Mouse (Mus musculus) embryo, embryonic 9.5 days (tissue): ENCODE results near the gene Auts2.

Experiments
- DNase-seq: peaks from one replicate; pipeline ENCODE4 v3.0.0-alpha.2; 2017; ENCODE audit errors: extremely low spot score

Gene Auts2

GRCm38 (mm10) chr5:131530828-131531227 is 1012.3 kb downstream of the Auts2 start:
- DNase-seq: no peak

GRCm38 (mm10) chr5:131526666-131527065 is 1016.5 kb downstream of the Auts2 start:
- no peak for DNase-seq

- no peak for DNase-seq
Measured at GRCm38 (mm10) chr5:131524900-131525465, 1018.2 kb downstream of the Auts2 start.

- no peak for DNase-seq
Measured at GRCm38 (mm10) chr5:131519560-131519959, 1023.6 kb downstream of the Auts2 start.

- no peak for DNase-seq
Measured at GRCm38 (mm10) chr5:131517677-131518076, 1025.5 kb downstream of the Auts2 start.

- DNase-seq: no peak
Measured at GRCm38 (mm10) chr5:131515707-131516407, 1027.3 kb downstream of the Auts2 start.

GRCm38 (mm10) chr5:131513753-131514152 is 1029.4 kb downstream of the Auts2 start:
- no peak for DNase-seq

DNA sequence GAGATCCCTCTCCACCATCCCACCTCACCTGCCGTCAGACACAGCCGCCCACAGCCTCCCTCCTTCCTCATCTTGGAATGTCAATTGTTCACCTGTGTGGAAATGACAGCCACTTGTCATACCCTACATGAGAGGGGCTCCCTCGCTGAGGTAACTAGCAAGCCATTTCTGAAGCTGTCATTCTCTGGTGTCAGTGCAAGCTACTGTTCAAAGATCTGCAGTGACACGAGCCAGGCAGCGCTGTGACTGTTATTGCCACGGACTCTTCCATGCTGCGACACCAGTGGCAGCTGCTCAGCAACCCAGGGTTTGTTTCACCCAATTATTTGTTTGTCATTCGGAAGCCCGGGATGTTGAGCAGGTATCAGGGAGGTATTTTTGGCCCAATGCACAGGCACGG is 1030.5 kb downstream of the Auts2 start:
- no peak for DNase-seq

DNA sequence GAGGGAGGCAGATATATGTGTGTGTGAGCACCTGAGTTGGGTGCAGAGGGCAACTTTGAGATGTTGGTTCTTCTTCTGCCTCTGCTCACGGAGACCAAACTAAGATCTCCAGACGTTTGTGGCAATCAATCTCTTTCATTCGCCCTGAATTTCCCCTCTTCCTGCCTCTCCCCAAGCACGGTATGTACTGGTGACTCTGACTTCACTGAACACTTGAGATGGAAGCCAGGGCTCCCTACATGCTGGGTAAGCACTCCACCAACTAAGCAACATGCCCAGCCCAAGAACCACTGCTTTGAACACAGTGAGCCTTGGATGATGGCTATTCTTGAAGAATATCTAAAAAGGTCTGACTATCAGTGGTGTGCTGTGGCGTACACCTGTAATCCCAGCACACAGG is 1032.5 kb downstream of the Auts2 start:
- DNase-seq: no peak

DNA sequence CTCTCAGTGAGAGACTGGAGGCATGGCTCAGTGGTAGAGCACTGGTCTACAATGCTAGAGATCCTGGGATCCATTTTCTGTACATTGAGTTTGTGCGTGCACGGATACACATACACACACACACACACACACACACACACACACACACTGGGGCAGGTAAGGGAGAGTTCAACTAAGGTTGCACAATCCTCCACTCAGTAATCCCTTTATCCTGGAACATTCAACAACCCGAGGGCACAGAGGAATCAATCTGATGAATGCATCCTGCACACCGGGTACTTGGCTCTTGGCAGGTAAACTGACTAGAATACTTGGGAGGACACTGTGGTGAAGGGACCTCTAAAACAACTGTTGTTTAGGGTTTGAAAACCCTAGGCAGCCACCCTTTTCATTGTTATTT is 1033.8 kb downstream of the Auts2 start:
- no peak for DNase-seq

DNA sequence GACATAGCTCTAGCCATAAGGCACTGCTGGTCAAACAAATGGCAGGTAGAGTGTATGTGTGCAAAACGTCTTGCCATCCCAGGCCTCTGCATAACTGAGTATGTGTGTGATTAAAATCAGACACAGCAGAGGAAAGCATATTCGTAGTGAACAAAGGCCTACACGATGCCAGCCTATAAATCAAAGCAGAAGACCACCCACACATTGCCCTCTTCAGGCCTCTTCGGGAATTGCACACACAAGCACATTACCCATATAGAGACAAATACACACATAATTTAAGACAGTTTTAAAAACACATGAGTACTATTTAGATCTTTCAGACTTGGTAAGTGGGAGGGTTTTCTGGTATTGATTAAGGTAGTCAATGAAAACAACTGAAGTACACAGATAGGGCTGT is 1044.3 kb downstream of the Auts2 start:
- no peak for DNase-seq

- DNase-seq: no peak
Measured at GRCm38 (mm10) chr5:131496517-131497216, 1046.5 kb downstream of the Auts2 start.

- no peak for DNase-seq
Measured at GRCm38 (mm10) chr5:131494564-131494963, 1048.6 kb downstream of the Auts2 start.

GRCm38 (mm10) chr5:131492535-131492934 is 1050.6 kb downstream of the Auts2 start:
- no peak for DNase-seq

DNA sequence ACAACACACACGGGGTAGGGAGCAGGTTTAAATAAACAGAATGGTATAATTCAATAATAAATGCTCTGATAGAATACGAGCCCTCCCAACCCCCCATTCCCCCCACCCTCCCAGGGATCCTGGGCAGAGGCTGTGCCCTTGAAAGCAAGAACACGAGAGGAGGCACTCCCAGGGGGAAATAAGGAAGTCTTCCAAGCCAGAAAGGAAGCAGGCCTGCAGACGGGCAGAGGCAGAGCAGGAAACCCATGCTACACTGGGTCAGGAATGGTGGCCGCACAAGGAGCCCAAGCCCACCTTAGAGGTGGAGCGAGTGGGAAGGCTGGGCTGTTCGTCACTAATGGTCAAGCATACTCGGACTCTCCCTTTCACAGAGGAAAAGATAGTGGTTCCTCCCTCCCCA is 1051.3 kb downstream of the Auts2 start:
- DNase-seq: no peak

DNA sequence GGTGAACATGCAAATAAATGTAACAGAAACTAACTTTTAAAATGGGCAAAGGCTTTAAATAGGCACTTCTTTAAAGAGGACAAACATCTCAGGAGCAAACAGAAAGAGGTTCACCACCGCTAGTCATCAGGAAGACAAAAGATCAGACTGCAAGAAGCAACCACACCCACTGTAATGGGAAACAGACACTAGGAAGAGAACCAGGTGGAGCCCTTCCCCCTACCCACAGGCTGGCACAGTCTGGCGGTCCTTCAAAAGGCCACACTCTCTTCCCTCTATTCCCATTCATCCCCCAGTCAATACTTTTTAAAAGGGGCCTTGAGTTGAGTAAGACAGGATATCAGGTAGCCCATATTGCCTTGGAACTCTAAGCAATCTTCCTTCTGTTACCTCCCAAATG is 1052.3 kb downstream of the Auts2 start:
- DNase-seq: no peak

- DNase-seq: no peak
Measured at GRCm38 (mm10) chr5:131489846-131490245, 1053.3 kb downstream of the Auts2 start.

GRCm38 (mm10) chr5:131486527-131486926 is 1056.6 kb downstream of the Auts2 start:
- no peak for DNase-seq

- no peak for DNase-seq
Measured at GRCm38 (mm10) chr5:131475278-131475677, 1067.9 kb downstream of the Auts2 start.

- DNase-seq: no peak
Measured at GRCm38 (mm10) chr5:131468609-131469008, 1074.5 kb downstream of the Auts2 start.

DNA sequence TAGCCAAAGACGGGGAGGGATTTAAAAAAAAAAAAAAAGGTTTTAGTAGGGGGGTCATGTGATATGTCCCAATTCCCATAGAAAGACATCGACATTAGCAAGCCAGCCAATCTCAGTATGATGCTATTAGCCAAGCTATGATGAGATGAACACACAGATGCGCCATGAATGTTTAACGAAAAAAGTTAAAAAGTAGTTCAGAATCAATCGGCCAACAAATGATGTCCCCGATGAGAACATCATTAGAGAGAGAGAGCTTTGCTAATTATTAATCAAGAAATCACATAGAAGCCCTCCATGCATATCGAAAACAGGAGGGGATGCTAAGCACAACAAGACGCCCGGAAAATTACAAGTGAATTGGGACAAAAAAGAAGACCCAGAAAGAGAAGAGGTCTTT is 1077.0 kb downstream of the Auts2 start:
- DNase-seq: no peak

- no peak for DNase-seq
Measured at GRCm38 (mm10) chr5:131463402-131463801, 1079.7 kb downstream of the Auts2 start.

DNA sequence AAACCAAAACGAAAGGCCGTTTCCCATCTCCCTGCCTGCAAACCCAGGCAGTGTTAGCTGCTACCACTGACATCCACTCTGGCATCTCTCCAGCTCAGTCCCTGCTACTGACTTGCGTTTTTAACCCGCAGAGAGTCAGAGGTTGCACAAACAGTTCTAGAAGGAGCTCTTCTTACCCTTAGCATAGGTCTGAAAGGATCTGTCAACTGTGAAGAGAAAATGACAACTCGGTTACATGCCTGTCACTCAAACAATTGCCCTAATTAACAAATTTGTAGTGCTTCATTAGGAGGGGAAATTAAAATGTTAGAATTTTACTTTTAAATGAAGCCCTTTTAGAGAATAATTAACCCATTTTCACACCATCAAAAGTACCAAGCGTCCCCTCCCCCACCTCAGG is 1083.2 kb downstream of the Auts2 start:
- no peak for DNase-seq
